Mouse (Mus musculus) 416B (cell line): ENCODE measurements at regions not wholly inside any gene's neighbourhood (a gene's known extent, or its start where the extent isn't known, plus 50 kb on each side); places are given as distances from the start of the nearest gene placed in this dataset.
A peak's percentile ranks its signal among the peaks of the same experiment; 100 is the strongest.
"Not testable (repeated sequence)": the region's sequence is repeated elsewhere in the genome, so short reads cannot be mapped to it uniquely, and the experiment has no call there.

Experiments
- DNase-seq: peaks from one replicate; pipeline ENCODE4 v3.0.0; 2011; ENCODE audit warnings: low read depth

- DNase-seq = no peak
Observed at GRCm38 (mm10) chr2:166324439-166324838, 169.0 kb upstream of the Sulf2 start.

GRCm38 (mm10) chr2:166322668-166323043 lies 167.2 kb upstream of the Sulf2 start:
- DNase-seq = no peak

GRCm38 (mm10) chr2:166321992-166322667 lies 166.7 kb upstream of the Sulf2 start:
- DNase-seq = no peak

GRCm38 (mm10) chr2:166316409-166316916 lies 161.0 kb upstream of the Sulf2 start:
- DNase-seq = no peak

- DNase-seq = no peak
Observed at GRCm38 (mm10) chr2:166310438-166310837, 155.0 kb upstream of the Sulf2 start.

- DNase-seq = no peak
Observed at GRCm38 (mm10) chr2:166309882-166310281, 154.4 kb upstream of the Sulf2 start.

GRCm38 (mm10) chr2:166307551-166307950 lies 152.1 kb upstream of the Sulf2 start:
- DNase-seq = no peak

GRCm38 (mm10) chr2:166305044-166306002 lies 149.9 kb upstream of the Sulf2 start:
- no peak for DNase-seq

GRCm38 (mm10) chr2:166303854-166304253 lies 148.4 kb upstream of the Sulf2 start:
- no peak for DNase-seq

GRCm38 (mm10) chr2:166301161-166301560 lies 145.7 kb upstream of the Sulf2 start:
- DNase-seq = peak; percentile 73

GRCm38 (mm10) chr2:166294672-166295071 lies 139.2 kb upstream of the Sulf2 start:
- DNase-seq = no peak

GRCm38 (mm10) chr2:166292987-166293386 lies 137.5 kb upstream of the Sulf2 start:
- peak; percentile 4 for DNase-seq

- peak; percentile 82 for DNase-seq
Observed at GRCm38 (mm10) chr2:166291266-166291665, 135.8 kb upstream of the Sulf2 start.

GRCm38 (mm10) chr2:166290826-166291225 lies 135.4 kb upstream of the Sulf2 start:
- no peak for DNase-seq

- DNase-seq = peak; percentile 71
Observed at GRCm38 (mm10) chr2:166289198-166289597, 133.7 kb upstream of the Sulf2 start.

GRCm38 (mm10) chr2:166281137-166281536 lies 125.7 kb upstream of the Sulf2 start:
- DNase-seq = not testable (repeated sequence)

GRCm38 (mm10) chr2:166280651-166281127 lies 125.2 kb upstream of the Sulf2 start:
- DNase-seq = no peak

- DNase-seq = no peak
Observed at GRCm38 (mm10) chr2:166279676-166280075, 124.2 kb upstream of the Sulf2 start.

GRCm38 (mm10) chr2:166275398-166275797 lies 119.9 kb upstream of the Sulf2 start:
- no peak for DNase-seq

- DNase-seq = no peak
Observed at GRCm38 (mm10) chr2:166274016-166274346, 118.5 kb upstream of the Sulf2 start.

- DNase-seq = no peak
Observed at GRCm38 (mm10) chr2:166273312-166274015, 118.0 kb upstream of the Sulf2 start.

- DNase-seq = no peak
Observed at GRCm38 (mm10) chr2:166272841-166273240, 117.4 kb upstream of the Sulf2 start.
